Mouse (Mus musculus) hindbrain, embryonic 15.5 days (tissue): Measurements from ENCODE around the gene Olfr1338. TPM values are rescaled to one million over a fixed set of nuclear protein-coding genes. Genes with fewer than 3 reads are reported as not detected.
"Not testable (repeated sequence)": the region's sequence is repeated elsewhere in the genome, so short reads cannot be mapped to it uniquely, and the experiment has no call there.

Source experiments
- ATAC-seq: fragments of 200-750 bp; cut with Nextera tagmentation; 2 replicates; pipeline ENCODE4 v1.8.0; 2017; ENCODE audit warnings: low read depth, moderate number of reproducible peaks, moderate TSS enrichment; ENCODE audit not compliant: low FRiP score
- H3K27ac ChIP-seq: fragments of 300-500 bp; sonication (generic); replicated peaks from 2 replicates; pipeline ENCODE4 v1.5.1; 2015; ENCODE audit warnings: mild to moderate bottlenecking, inconsistent platforms
- H3K27me3 ChIP-seq: fragments of 300-500 bp; sonication (generic); 2 replicates; pipeline ENCODE4 v1.6.1; 2015; ENCODE audit warnings: control low read depth, inconsistent platforms
- H3K36me3 ChIP-seq: fragments of 300-500 bp; sonication (generic); 2 replicates; pipeline ENCODE4 v1.6.1; 2015; ENCODE audit warnings: control low read depth, inconsistent platforms
- H3K4me1 ChIP-seq: fragments of 300-500 bp; sonication (generic); replicated peaks from 2 replicates; pipeline ENCODE4 v1.6.1; 2015; ENCODE audit warnings: control low read depth, inconsistent platforms
- H3K4me2 ChIP-seq: fragments of 300-500 bp; sonication (generic); 2 replicates; pipeline ENCODE4 v1.6.1; 2015; ENCODE audit warnings: moderate library complexity, mild to moderate bottlenecking, inconsistent platforms
- H3K4me3 ChIP-seq: fragments of 300-500 bp; sonication (generic); 2 replicates; pipeline ENCODE4 v1.5.1; 2015; ENCODE audit warnings: mild to moderate bottlenecking, inconsistent platforms
- H3K9ac ChIP-seq: fragments of 300-500 bp; sonication (generic); 2 replicates; pipeline ENCODE4 v1.6.1; 2015; ENCODE audit warnings: inconsistent platforms
- H3K9me3 ChIP-seq: fragments of 300-500 bp; sonication (generic); 2 replicates; pipeline ENCODE4 v1.6.1; 2016; ENCODE audit warnings: control low read depth, inconsistent platforms
- WGBS: fragments of 180-500 bp; shearing (Covaris S2); methylation state at CpG from one replicate; pipeline ENCODE4 v1.1.7; 2015; 5-methylcytosine and 5-hydroxymethylcytosine counted together
- polyA plus RNA-seq: library from polyadenylated mRNA; unstranded; fragments of >200 nt; fragmentation: Nextera tagmentation; extraction: Ambion mirVana; gene quantifications from 2 replicates; pipeline ENCODE4 v1.2.1, GENCODE M21; 2015

Olfr1338 gene
- not detected in 2 replicates for polyA plus RNA-seq

DNA sequence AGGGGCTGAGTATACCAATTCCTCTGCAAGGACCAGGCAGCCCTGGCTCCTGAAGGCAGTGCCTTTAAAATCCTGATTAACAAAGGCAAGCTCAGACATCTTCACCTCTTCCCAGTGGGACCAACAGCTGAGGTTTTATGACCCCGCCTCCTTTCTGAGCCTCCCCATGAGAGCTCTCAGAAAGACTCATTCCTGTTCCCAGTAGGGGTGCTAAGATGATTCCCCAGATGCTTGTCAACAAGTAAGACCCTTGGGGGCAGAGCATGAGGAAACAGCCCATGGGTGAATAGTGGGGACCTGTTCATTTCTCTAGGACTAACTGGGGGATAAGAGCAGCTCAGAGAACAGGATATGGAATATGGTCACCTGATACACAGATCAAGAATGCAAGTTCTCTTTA is at the start of gene Olfr1338:
TSS of gene Olfr1338 (minus strand) at position 101 of the 400 bp plus-strand sequence.
- no peak within 1 kb of the TSS for H3K4me2 ChIP-seq
- WGBS = 86% methylated on average over 1 of the region's 1 CpGs
- H3K4me1 ChIP-seq = no peaks in the 10 kb centered on the region
- no peak within 1 kb of the TSS for H3K27ac ChIP-seq
- ATAC-seq = no peak
- H3K9me3 ChIP-seq = 0 out of 2 replicates have a peak, but pooled peaks cover 3% of the 10 kb centered on the region
- H3K27me3 ChIP-seq = no peaks in the 10 kb centered on the region
- no peaks in the 10 kb centered on the region for H3K36me3 ChIP-seq
- H3K4me3 ChIP-seq = no peak within 1 kb of the TSS
- H3K9ac ChIP-seq = no peak within 1 kb of the TSS

DNA sequence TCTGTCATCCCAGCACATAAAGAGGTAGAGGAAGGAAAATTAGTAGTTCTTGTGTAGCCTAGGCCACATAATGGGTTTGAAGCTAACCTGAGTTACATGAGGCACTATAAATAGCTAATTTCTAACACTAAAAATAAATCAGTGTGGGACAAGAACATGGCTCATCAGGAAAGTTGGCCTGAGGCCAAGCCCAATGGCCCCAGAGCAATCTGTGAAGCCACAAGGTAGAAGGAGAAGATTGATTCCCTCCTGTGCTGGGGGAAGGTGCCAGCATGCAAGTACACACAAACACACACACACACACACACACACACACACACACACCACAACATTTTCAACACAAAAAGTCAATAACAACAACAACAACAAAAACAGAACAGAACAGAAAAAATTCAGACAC is 34.3 kb upstream of the Olfr1338 start:
- H3K27ac ChIP-seq, H3K4me3 ChIP-seq, H3K4me2 ChIP-seq, ATAC-seq, H3K9me3 ChIP-seq, H3K36me3 ChIP-seq, H3K27me3 ChIP-seq, H3K4me1 ChIP-seq, H3K9ac ChIP-seq: not testable (repeated sequence)

DNA sequence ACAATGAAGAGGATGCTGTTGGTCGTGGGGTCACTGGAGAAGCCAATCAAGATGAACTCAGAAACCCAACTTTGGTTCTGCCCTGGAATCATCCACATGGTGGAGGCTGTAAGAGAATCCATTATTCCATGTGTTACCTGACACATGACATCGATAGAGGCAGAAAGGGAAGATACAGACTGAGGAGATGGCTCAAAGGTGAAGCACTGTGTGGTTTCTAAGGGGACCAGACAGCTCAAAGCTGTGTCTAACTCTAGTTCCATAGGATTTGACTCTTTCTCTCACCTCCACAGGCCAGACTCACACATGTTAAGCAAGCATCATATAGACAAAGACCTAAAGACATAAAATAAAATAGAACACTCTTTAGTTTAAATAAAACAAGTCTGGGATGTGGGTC is 23.9 kb upstream of the Olfr1338 start, which contains the start of gene Olfr1337:
TSS of gene Olfr1337 (minus strand) at position 101 of the 400 bp plus-strand sequence.
- H3K9ac ChIP-seq = no peak within 1 kb of the TSS
- H3K4me1 ChIP-seq = no peaks in the 10 kb centered on the region
- H3K4me3 ChIP-seq = no peak within 1 kb of the TSS
- WGBS = 81% methylated on average over 2 of the region's 2 CpGs
- H3K9me3 ChIP-seq = no peaks in the 10 kb centered on the region
- ATAC-seq = no peak
- no peaks in the 10 kb centered on the region for H3K36me3 ChIP-seq
- H3K4me2 ChIP-seq = no peak within 1 kb of the TSS
- no peak within 1 kb of the TSS for H3K27ac ChIP-seq
- H3K27me3 ChIP-seq = no peaks in the 10 kb centered on the region

DNA sequence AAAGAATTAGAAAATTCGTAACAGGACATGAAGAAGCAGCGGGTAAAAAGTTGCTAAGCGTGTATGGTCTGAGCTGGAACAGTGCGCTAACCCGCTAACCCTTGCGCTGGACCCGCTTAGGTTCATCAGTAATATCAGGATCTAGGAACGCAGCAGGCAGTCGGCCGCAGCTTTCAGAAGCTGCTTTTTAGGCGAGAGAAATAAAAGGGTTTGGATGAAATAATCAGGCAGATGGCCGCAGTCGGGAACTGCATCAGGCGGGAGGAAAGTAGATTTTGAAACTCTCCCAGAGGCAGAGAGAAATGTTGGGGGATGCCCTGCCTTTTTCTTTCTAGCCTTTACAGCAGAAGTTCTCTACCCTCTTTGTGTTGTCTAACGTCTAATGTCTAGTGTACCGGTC is 16.7 kb downstream of the Olfr1338 start:
- 5% methylated on average over 16 of the region's 16 CpGs for WGBS
- no peak overlapping the region for H3K27ac ChIP-seq
- ATAC-seq = no peak
- no peaks in the 10 kb centered on the region for H3K4me1 ChIP-seq
- 0 out of 2 replicates have a peak, but pooled peaks cover 6% of the 10 kb centered on the region for H3K27me3 ChIP-seq
- H3K36me3 ChIP-seq = no peaks in the 10 kb centered on the region
- H3K4me2 ChIP-seq = peak overlapping the region; percentile 33
- peak overlapping the region; percentile 9 for H3K4me3 ChIP-seq
- H3K9me3 ChIP-seq = 0 out of 2 replicates have a peak, but pooled peaks cover 5% of the 10 kb centered on the region
- H3K9ac ChIP-seq = no peak overlapping the region

DNA sequence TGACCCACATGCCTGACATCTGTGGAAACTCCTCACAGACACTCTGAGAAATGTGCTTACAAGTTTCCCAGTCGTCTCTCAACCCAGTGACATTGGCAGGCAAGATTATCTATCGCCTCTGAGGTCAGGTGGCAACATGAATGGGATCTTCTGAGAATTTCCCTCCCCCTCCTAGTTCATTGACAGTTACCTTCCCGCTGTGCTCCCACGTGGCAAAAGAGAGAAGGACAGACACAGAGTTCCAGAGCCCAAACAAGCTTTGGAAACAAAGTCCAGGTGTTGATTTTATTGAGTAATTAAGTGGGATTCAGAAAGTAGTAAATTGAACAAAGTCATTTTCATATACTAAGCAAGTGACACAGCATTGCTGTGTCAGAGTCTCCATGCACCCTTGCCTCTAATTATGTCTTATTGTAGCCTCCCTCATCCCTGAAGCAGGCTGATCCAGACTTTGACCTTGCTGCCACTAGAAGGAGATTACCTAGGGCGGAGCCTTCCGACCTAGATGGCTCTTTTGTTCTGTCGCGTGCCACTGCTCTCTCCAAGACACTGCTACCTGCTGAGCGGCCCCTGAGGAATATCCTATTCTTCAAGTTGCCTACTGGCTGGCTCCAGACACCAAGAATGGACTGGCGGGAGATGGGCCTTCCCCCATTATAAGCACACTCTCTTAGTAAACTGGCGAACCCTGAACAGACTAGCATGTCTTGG is 17.4 kb downstream of the Olfr1338 start:
- Histone ChIP-seq H3K4me1 (no peaks in the 10 kb centered on the region), H3K9me3 (0 out of 2 replicates have a peak, but pooled peaks cover 1% of the 10 kb centered on the region), H3K4me2 (peak overlapping the region; percentile 33), H3K4me3 (peak overlapping the region; percentile 9), H3K36me3 (no peaks in the 10 kb centered on the region), H3K27me3 (0 out of 2 replicates have a peak, but pooled peaks cover 6% of the 10 kb centered on the region), H3K27ac (no peak overlapping the region), H3K9ac (no peak overlapping the region)
- WGBS = 6% methylated on average over 11 of the region's 11 CpGs
- ATAC-seq = no peak

DNA sequence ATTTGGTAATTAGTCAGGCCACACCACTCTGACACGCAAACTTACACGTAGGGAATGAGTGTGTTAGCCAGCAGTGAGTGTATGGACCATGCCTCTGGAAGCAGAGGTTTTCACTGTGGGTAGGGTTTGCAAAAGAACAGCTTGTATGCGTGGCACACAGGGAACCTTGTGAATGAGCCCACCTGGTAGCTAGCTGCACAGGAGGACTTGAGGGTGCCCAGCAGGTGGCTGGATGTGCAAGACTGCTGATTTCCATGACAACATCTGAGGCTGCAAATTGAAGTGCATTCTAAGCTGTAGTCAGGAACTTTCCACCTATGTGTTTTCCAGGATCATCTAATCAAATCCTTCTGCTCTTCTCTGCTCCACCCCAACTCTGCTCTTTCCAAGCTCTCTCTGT is 19.0 kb downstream of the Olfr1338 start:
- H3K4me3 ChIP-seq = no peak overlapping the region
- H3K9me3 ChIP-seq = no peaks in the 10 kb centered on the region
- no peak overlapping the region for H3K27ac ChIP-seq
- no peak overlapping the region for H3K9ac ChIP-seq
- WGBS = 55% methylated on average over 3 of the region's 3 CpGs
- H3K27me3 ChIP-seq = 0 out of 2 replicates have a peak, but pooled peaks cover 6% of the 10 kb centered on the region
- no peaks in the 10 kb centered on the region for H3K4me1 ChIP-seq
- no peaks in the 10 kb centered on the region for H3K36me3 ChIP-seq
- H3K4me2 ChIP-seq = no peak overlapping the region
- no peak for ATAC-seq

DNA sequence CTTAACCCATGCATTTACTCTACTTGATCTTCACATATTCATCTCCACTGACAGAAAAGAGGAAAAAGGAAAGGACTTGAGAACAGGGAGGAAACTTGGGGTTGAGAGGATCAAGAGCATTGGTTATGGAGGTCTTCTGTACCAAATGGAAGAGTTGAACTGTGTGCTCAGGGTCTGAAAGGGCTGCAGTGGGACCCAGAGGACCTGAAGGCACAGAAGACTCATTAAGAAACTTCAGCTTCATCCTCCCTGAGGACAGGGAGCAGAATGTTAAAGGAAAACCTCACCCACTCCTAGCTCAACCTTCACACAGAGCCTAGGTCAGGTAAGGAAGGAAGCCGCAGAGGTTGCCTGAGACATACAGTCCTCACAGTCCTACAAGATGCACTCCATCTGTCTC is 26.7 kb downstream of the Olfr1338 start, which contains the start of gene Olfr1339:
TSS of gene Olfr1339 (plus strand) at position 301 of the 400 bp plus-strand sequence.
- no peak within 1 kb of the TSS for H3K4me3 ChIP-seq
- no peak for ATAC-seq
- no peaks in the 10 kb centered on the region for H3K36me3 ChIP-seq
- WGBS = 100% methylated on average over 1 of the region's 1 CpGs
- H3K27ac ChIP-seq = no peak within 1 kb of the TSS
- no peak within 1 kb of the TSS for H3K9ac ChIP-seq
- H3K27me3 ChIP-seq = no peaks in the 10 kb centered on the region
- no peaks in the 10 kb centered on the region for H3K9me3 ChIP-seq
- no peaks in the 10 kb centered on the region for H3K4me1 ChIP-seq
- no peak within 1 kb of the TSS for H3K4me2 ChIP-seq

DNA sequence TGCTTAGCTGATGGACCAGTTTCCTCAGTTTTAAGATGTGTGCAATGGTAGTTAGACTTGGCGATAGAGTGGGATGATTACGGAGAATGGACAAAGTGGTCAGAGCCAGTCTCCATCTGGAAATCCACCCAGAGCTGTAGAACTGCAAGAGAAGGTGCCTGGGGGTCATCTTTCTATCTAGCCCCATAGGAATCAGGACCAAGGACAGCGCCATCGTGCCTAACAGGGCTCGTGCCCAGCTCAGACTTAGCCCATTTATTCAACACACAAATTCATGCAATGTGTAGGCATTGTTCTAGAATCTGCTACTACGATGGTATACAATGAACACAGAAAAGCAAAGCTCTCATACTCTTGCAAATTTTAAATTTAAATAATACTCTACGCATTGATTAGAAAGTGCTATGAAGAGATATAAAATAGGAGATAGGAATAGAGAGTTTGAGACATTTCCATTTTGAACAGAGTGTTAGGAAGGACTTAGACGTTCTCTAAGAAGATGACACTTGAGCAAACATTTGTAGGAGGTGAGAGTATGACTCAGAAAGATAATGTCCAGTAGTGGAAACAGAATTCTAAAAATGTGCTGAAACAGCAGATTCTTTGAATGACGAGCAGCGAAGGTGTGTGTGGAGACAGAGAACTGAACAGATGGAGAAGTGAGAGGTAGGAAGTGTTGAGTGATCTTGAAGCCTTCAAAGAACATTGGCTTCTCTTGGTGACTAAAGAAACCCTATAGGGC is 36.6 kb downstream of the Olfr1338 start:
- no peak for ATAC-seq
- Histone ChIP-seq H3K27ac (no peak overlapping the region), H3K4me3 (no peak overlapping the region), H3K9ac (no peak overlapping the region), H3K36me3 (no peaks in the 10 kb centered on the region), H3K4me2 (no peak overlapping the region), H3K27me3 (no peaks in the 10 kb centered on the region), H3K9me3 (no peaks in the 10 kb centered on the region), H3K4me1 (no peaks in the 10 kb centered on the region)
- WGBS = 58% methylated on average over 10 of the region's 10 CpGs

DNA sequence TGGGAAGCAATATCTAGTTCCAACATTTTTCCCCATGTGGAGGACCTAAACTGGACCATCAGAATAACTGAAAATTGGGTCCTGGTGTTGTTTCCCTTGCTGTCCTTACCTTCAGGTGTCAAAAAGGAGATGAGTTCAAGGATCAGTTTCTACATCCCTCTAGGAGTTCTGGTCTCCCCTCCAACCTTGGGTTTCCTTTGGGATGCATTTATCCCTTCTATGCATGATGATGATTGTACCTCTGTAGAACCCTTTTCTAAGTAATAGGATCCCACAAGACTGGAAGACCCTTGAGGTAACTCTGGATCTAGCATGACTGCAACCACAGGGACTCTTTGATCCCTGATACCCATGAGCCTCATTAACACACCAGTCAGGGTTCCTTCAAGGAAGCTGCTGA is 38.7 kb downstream of the Olfr1338 start, which contains the start of gene Olfr1340:
TSS of gene Olfr1340 (plus strand) at position 301 of the 400 bp plus-strand sequence.
- H3K9ac ChIP-seq = no peak within 1 kb of the TSS
- ATAC-seq = no peak
- H3K4me1 ChIP-seq = no peaks in the 10 kb centered on the region
- no peaks in the 10 kb centered on the region for H3K27me3 ChIP-seq
- H3K4me2 ChIP-seq = no peak within 1 kb of the TSS
- H3K36me3 ChIP-seq = no peaks in the 10 kb centered on the region
- H3K27ac ChIP-seq = no peak within 1 kb of the TSS
- H3K4me3 ChIP-seq = no peak within 1 kb of the TSS
- no peaks in the 10 kb centered on the region for H3K9me3 ChIP-seq

DNA sequence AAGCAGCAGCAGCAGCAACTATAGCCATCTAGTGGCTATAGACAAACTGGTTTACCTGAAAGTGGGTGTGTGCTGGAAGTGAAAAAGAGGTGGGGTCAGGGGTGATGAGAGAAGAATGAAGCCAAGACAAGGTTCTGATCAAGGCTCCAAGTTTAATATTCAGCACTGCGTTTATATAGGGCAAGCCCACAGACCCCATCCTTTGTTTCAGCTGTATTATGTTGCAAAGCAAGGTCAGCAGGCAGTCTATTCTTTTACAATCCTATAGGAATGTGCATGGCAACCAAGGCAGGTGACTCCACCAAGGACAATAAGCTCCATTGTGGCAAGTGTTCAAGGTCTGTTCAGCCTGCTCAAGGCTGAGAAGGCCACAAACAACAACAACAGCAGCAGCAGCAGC is 46.9 kb downstream of the Olfr1338 start:
- Histone ChIP-seq H3K4me2 (no peak overlapping the region), H3K27ac (no peak overlapping the region), H3K9me3 (no peaks in the 10 kb centered on the region), H3K9ac (no peak overlapping the region), H3K4me3 (no peak overlapping the region), H3K27me3 (no peaks in the 10 kb centered on the region), H3K4me1 (no peaks in the 10 kb centered on the region), H3K36me3 (no peaks in the 10 kb centered on the region)
- ATAC-seq = no peak
- 19% methylated on average over 1 of the region's 1 CpGs for WGBS

DNA sequence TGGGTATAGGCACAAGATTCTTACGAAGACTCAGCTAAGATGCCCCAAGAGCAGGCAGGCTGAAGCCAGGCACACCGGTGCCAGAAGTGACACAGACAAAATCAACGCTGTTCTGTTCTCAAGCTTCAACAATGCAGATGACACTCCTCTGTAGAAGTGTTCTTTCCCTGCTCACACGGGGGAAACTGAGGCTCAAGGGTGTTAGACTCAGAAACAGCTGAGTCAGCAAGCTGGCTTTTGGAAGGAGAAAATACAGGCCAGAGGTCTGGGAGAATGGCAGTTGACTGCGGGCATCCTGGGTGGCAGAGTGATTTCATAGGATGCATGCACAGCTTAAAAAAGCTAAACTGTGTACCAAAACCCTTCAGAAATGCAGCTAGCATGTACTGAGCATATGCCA is 50.5 kb downstream of the Olfr1338 start:
- 91% methylated on average over 5 of the region's 5 CpGs for WGBS
- no peak for ATAC-seq

DNA sequence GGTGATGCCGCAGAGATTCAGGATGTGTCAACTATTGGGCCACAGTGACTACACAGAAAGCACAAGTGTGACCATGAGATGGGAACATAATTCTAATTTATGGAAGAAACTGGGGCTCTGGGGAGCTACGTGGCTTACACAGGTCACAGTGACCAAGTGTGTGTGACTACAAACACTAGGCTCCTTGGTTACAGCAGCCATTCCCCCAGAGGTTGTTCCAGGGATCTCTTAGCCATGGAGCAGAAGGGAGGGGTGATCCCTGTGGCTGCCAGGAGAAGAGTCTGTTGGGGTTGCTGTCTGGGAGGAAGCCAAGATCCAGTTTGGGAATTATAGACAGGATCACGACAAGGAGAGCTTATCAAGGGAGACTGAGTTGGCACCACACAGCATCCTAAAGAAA is 55.3 kb downstream of the Olfr1338 start, which contains the start of gene Olfr1341:
TSS of gene Olfr1341 (plus strand) at position 301 of the 400 bp plus-strand sequence.
- Histone ChIP-seq H3K4me1 (no peaks in the 10 kb centered on the region), H3K36me3 (no peaks in the 10 kb centered on the region), H3K4me3 (no peak within 1 kb of the TSS), H3K27me3 (no peaks in the 10 kb centered on the region), H3K27ac (no peak within 1 kb of the TSS), H3K4me2 (no peak within 1 kb of the TSS), H3K9ac (no peak within 1 kb of the TSS), H3K9me3 (no peaks in the 10 kb centered on the region)
- 81% methylated on average over 3 of the region's 3 CpGs for WGBS
- ATAC-seq = no peak

More for the DNA sequence above, 50.5 kb downstream of the Olfr1338 start:
- no peaks in the 10 kb centered on the region for H3K4me1 ChIP-seq
- H3K4me2 ChIP-seq = no peak overlapping the region
- no peak overlapping the region for H3K9ac ChIP-seq
- no peak overlapping the region for H3K27ac ChIP-seq
- no peaks in the 10 kb centered on the region for H3K9me3 ChIP-seq
- H3K36me3 ChIP-seq = no peaks in the 10 kb centered on the region
- no peaks in the 10 kb centered on the region for H3K27me3 ChIP-seq
- H3K4me3 ChIP-seq = no peak overlapping the region
